Mouse (Mus musculus) midbrain, embryonic 11.5 days (tissue): ENCODE measurements at regions not wholly inside any gene's neighbourhood (a gene's known extent, or its start where the extent isn't known, plus 50 kb on each side); places are given as distances from the start of the nearest gene placed in this dataset.

ENCODE experiments used
- ATAC-seq: fragments of 200-750 bp; cut with Nextera tagmentation; 2 replicates; pipeline ENCODE4 v1.8.0; 2017; ENCODE audit warnings: moderate TSS enrichment, moderate library complexity; ENCODE audit not compliant: low FRiP score
- DNase-seq: peaks from one replicate; pipeline ENCODE4 v3.0.0; 2015; ENCODE audit warnings: low spot score; ENCODE audit errors: missing footprints
- H3K27ac ChIP-seq: fragments of 300-500 bp; sonication (generic); 2 replicates; pipeline ENCODE4 v1.5.1; 2014; ENCODE audit warnings: low read depth, low read length
- H3K27me3 ChIP-seq: fragments of 300-500 bp; sonication (generic); 2 replicates; pipeline ENCODE4 v1.6.1; 2014; ENCODE audit warnings: mild to moderate bottlenecking, low read length, moderate library complexity, mixed read lengths; ENCODE audit not compliant: control insufficient read depth, insufficient read depth
- H3K36me3 ChIP-seq: fragments of 300-500 bp; sonication (generic); 2 replicates; pipeline ENCODE4 v1.6.1; 2014; ENCODE audit warnings: mild to moderate bottlenecking, low read length, moderate library complexity, mixed read lengths; ENCODE audit not compliant: control insufficient read depth, insufficient read depth
- H3K4me1 ChIP-seq: fragments of 300-500 bp; sonication (generic); 2 replicates; pipeline ENCODE4 v1.6.1; 2014; ENCODE audit warnings: low read length; ENCODE audit not compliant: control insufficient read depth, insufficient read depth
- H3K4me2 ChIP-seq: fragments of 300-500 bp; sonication (generic); 2 replicates; pipeline ENCODE4 v1.6.1; 2014; ENCODE audit warnings: mild to moderate bottlenecking, moderate library complexity
- H3K4me3 ChIP-seq: fragments of 300-500 bp; sonication (generic); 2 replicates; pipeline ENCODE4 v1.5.1; 2014; ENCODE audit warnings: low read depth, low read length
- H3K9ac ChIP-seq: fragments of 300-500 bp; sonication (generic); 2 replicates; pipeline ENCODE4 v1.6.1; 2014; ENCODE audit warnings: low read length
- H3K9me3 ChIP-seq: fragments of 300-500 bp; sonication (generic); 2 replicates; pipeline ENCODE4 v1.6.1; 2016; ENCODE audit warnings: low read length; ENCODE audit not compliant: control insufficient read depth
- WGBS: fragments of 180-500 bp; shearing (Covaris S2); extraction: QIAGEN DNeasy Blood & Tissue Kit; methylation state at CpG from one replicate; pipeline ENCODE4 v1.1.7; 2014; 5-methylcytosine and 5-hydroxymethylcytosine counted together

GRCm38 (mm10) chr14:120154413-120154812 lies 112.2 kb upstream of the Oxgr1 start:
- no peaks in the 10 kb centered on the region for H3K9me3 ChIP-seq
- ATAC-seq: peak; percentile 72; the same call in 1 of the 2 replicates
- H3K4me3 ChIP-seq: no peak overlapping the region
- H3K36me3 ChIP-seq: no peaks in the 10 kb centered on the region
- H3K9ac ChIP-seq: no peak overlapping the region
- peaks cover 14% of the 10 kb centered on the region for H3K4me1 ChIP-seq
- no peaks in the 10 kb centered on the region; the same call in none of the 2 replicates for H3K27me3 ChIP-seq
- H3K4me2 ChIP-seq: peak overlapping the region; percentile 13; the same call in 1 of the 2 replicates
- WGBS: 36% methylated on average over 7 of the region's 7 CpGs
- H3K27ac ChIP-seq: no peak overlapping the region
- peak; percentile 84 for DNase-seq

DNA sequence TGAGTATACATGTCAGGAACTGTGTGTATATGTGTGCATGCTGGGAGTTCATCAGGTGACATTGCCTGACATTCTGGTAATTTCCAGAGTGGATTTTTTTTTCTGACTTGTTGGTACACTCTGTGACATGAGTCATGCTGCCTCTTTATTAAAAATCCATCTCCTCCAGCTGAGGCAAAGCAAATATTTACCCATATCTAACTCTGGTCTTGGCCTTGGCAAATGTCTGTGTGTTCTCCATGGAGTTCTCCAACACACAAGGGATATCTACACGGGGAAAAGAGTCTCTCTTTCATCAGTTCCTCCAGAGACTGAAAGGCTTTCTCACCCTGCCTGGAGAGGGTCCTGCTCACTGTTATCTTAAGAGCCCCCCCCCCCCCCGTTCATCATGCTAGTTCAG lies 111.3 kb upstream of the Mbnl2 start:
- WGBS: 68% methylated on average over 2 of the region's 2 CpGs
- Histone ChIP-seq H3K27ac (no peak overlapping the region), H3K9ac (no peak overlapping the region), H3K27me3 (no peaks in the 10 kb centered on the region), H3K4me3 (no peak overlapping the region), H3K36me3 (no peaks in the 10 kb centered on the region), H3K4me1 (no peaks in the 10 kb centered on the region), H3K4me2 (no peak overlapping the region), H3K9me3 (no peaks in the 10 kb centered on the region)
- no peak for ATAC-seq
- no peak for DNase-seq

DNA sequence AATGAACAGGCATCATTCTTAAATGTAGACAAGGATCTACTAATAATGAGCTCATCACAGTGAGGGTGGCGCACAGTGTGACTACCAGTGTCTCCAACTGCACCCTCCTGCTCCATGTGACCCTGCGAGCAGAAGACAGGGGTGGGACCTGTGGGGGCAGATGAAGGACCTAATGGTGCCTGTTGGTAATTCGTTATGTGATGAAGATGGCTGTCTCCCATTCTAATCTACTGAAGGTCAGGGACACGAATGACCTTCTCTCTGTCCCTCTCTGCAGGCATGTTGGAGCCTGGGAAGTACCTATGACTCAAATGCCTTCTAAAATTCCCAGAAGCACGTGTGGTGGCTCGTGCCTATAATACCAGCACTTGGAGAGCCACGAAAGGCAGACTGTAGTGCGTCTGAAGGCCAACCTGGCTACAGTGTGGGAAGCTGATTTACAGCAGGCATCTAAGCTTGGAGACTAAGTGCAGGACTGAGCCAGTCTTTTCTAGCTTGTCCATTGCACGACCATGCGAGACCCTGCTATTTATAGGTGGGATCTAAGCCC lies 109.9 kb upstream of the Mbnl2 start:
- no peaks in the 10 kb centered on the region for H3K9me3 ChIP-seq
- no peaks in the 10 kb centered on the region for H3K4me1 ChIP-seq
- no peaks in the 10 kb centered on the region for H3K27me3 ChIP-seq
- H3K36me3 ChIP-seq: no peaks in the 10 kb centered on the region
- ATAC-seq (no peak), DNase-seq (no peak)
- no peak overlapping the region for H3K27ac ChIP-seq
- WGBS: 91% methylated on average over 10 of the region's 10 CpGs
- no peak overlapping the region for H3K4me2 ChIP-seq
- H3K9ac ChIP-seq: no peak overlapping the region
- no peak overlapping the region for H3K4me3 ChIP-seq

DNA sequence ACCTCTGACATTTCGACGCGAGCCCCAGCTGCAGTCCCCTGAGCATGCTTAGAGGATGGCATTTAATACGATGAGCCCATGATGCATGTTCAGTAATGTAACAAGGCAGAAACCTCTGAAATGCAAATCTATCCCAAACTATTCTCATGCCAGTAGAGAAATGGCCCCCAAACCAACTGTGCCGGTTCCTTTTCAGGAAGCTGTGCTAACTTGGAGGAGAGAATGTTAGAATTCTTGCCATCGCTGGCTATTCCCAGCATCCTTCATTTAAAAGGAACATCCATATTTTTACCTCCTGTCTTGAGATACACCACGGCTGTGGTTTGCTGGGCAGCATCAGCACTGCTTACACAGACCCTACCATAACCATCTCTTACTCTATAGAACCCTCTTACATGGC lies 104.7 kb upstream of the Mbnl2 start:
- ATAC-seq (no peak), DNase-seq (no peak)
- WGBS: 93% methylated on average over 7 of the region's 7 CpGs
- H3K9me3 ChIP-seq: no peaks in the 10 kb centered on the region
- no peaks in the 10 kb centered on the region for H3K4me1 ChIP-seq
- H3K27ac ChIP-seq: no peak overlapping the region
- H3K4me2 ChIP-seq: no peak overlapping the region
- no peak overlapping the region for H3K9ac ChIP-seq
- H3K36me3 ChIP-seq: no peaks in the 10 kb centered on the region
- H3K27me3 ChIP-seq: no peaks in the 10 kb centered on the region
- no peak overlapping the region for H3K4me3 ChIP-seq

DNA sequence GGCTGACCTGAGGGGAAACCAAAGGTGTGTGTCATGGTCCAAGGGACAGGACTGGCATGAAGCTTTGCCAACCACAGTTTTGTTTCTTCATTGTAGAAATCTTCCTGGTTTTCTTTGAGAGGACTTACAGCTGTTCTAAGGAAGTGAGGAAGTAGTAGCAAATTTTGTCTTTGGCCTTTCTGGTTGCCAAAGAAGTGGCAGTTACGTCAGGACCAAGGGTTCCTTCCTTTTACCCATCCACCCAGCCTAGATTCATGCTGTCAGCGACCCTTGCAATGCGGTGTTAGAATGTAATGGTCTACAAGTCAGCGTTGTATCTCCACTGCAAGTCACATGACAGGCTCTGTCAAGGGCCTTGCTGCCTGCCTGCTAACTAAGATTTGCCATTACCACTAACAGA lies 103.4 kb upstream of the Mbnl2 start:
- H3K4me3 ChIP-seq: no peak overlapping the region
- no peaks in the 10 kb centered on the region for H3K27me3 ChIP-seq
- no peak overlapping the region for H3K9ac ChIP-seq
- no peaks in the 10 kb centered on the region for H3K9me3 ChIP-seq
- ATAC-seq: no peak
- no peaks in the 10 kb centered on the region for H3K4me1 ChIP-seq
- no peaks in the 10 kb centered on the region for H3K36me3 ChIP-seq
- no peak overlapping the region for H3K4me2 ChIP-seq
- H3K27ac ChIP-seq: no peak overlapping the region
- WGBS: 83% methylated on average over 4 of the region's 4 CpGs
- no peak for DNase-seq

GRCm38 (mm10) chr14:120172844-120173243 lies 102.6 kb upstream of the Mbnl2 start:
- Histone ChIP-seq H3K4me1 (no peaks in the 10 kb centered on the region), H3K9ac (no peak overlapping the region), H3K4me2 (no peak overlapping the region), H3K4me3 (no peak overlapping the region), H3K27me3 (no peaks in the 10 kb centered on the region), H3K36me3 (no peaks in the 10 kb centered on the region), H3K27ac (no peak overlapping the region), H3K9me3 (no peaks in the 10 kb centered on the region)
- DNase-seq (no peak), ATAC-seq (no peak)
- 87% methylated on average over 8 of the region's 8 CpGs for WGBS

GRCm38 (mm10) chr14:120174615-120175014 lies 100.9 kb upstream of the Mbnl2 start:
- WGBS: 88% methylated on average over 5 of the region's 5 CpGs
- Histone ChIP-seq H3K36me3 (no peaks in the 10 kb centered on the region), H3K9me3 (no peaks in the 10 kb centered on the region), H3K27ac (no peak overlapping the region), H3K9ac (no peak overlapping the region), H3K4me1 (no peaks in the 10 kb centered on the region), H3K27me3 (no peaks in the 10 kb centered on the region), H3K4me3 (no peak overlapping the region), H3K4me2 (no peak overlapping the region)
- DNase-seq (no peak), ATAC-seq (no peak)

DNA sequence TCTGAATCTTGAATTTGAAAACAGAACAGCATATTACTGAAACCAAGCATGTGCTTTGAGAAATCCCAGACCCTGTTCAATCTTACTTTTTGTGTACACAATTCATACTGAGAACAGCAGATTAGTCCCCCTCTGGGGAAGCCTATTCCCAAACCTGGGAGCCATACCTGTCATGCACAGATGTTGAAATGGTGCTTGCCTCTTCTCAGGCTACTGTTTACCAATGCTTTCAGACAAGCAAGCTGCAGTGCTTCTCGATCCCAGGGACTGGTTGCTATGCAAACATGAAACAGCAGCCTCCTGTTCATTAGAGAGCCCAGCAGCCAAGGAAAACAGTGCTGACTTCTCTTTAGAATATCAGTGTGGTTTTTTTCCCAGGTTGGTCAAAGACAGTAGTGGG lies 80.3 kb upstream of the Mbnl2 start:
- no peaks in the 10 kb centered on the region for H3K4me1 ChIP-seq
- ATAC-seq (no peak), DNase-seq (no peak)
- no peak overlapping the region for H3K9ac ChIP-seq
- H3K27ac ChIP-seq: no peak overlapping the region
- no peaks in the 10 kb centered on the region for H3K9me3 ChIP-seq
- 58% methylated on average over 1 of the region's 1 CpGs for WGBS
- H3K36me3 ChIP-seq: no peaks in the 10 kb centered on the region
- no peak overlapping the region for H3K4me2 ChIP-seq
- no peak overlapping the region for H3K4me3 ChIP-seq
- H3K27me3 ChIP-seq: no peaks in the 10 kb centered on the region

GRCm38 (mm10) chr14:120211741-120212140 lies 63.7 kb upstream of the Mbnl2 start:
- Histone ChIP-seq H3K36me3 (no peaks in the 10 kb centered on the region), H3K27me3 (no peaks in the 10 kb centered on the region), H3K9me3 (no peaks in the 10 kb centered on the region), H3K4me1 (no peaks in the 10 kb centered on the region), H3K4me2 (no peak overlapping the region), H3K27ac (no peak overlapping the region), H3K9ac (no peak overlapping the region), H3K4me3 (no peak overlapping the region)
- DNase-seq (no peak), ATAC-seq (no peak)
- 81% methylated on average over 3 of the region's 3 CpGs for WGBS

- no peak overlapping the region for H3K4me2 ChIP-seq
- no peaks in the 10 kb centered on the region for H3K27me3 ChIP-seq
- no peak overlapping the region for H3K4me3 ChIP-seq
- no peaks in the 10 kb centered on the region for H3K36me3 ChIP-seq
- no peak overlapping the region for H3K27ac ChIP-seq
- no peaks in the 10 kb centered on the region for H3K9me3 ChIP-seq
- no peak overlapping the region for H3K9ac ChIP-seq
- DNase-seq: no peak
- ATAC-seq: no peak
- H3K4me1 ChIP-seq: no peaks in the 10 kb centered on the region
- 88% methylated on average over 5 of the region's 5 CpGs for WGBS
Measured at GRCm38 (mm10) chr14:120212626-120213025, 62.8 kb upstream of the Mbnl2 start.
